Mouse (Mus musculus) megakaryocyte-erythroid progenitor cell, adult 5-6 weeks (primary cell): ENCODE measurements around the gene Ogdh. TPM values are rescaled to one million over a fixed set of nuclear protein-coding genes. Genes with fewer than 3 reads are reported as not detected.

Experiments
- ATAC-seq: replicated peaks from 2 replicates; pipeline ENCODE4 v1.8.0; 2016; ENCODE audit warnings: mild to moderate bottlenecking, inconsistent platforms; ENCODE audit not compliant: severe bottlenecking, poor library complexity, low FRiP score, low TSS enrichment
- total RNA-seq, 2 experiments: library from RNA; stranded (forward) in 1 of 2; stranded (reverse) in 1 of 2; fragments of 200-1000, 215-1000 nt in 1 of 2; fragments of >200 nt in 1 of 2; fragmentation: Nextera tagmentation in 1 of 2; gene quantifications; 2 replicates each; pipeline ENCODE4 v1.2.3; 2014 to 2017

The Ogdh gene
- total RNA-seq, 2 experiments from 2014 or later, result 91.2 to 125 TPM

GRCm38 (mm10) chr11:6292988-6293349, 1.5 kb downstream of the Ogdh start:
- no peak for ATAC-seq

- no peak for ATAC-seq
These were observed 2.2 kb downstream of the Ogdh start for GRCm38 (mm10) chr11:6293601-6294000.

DNA sequence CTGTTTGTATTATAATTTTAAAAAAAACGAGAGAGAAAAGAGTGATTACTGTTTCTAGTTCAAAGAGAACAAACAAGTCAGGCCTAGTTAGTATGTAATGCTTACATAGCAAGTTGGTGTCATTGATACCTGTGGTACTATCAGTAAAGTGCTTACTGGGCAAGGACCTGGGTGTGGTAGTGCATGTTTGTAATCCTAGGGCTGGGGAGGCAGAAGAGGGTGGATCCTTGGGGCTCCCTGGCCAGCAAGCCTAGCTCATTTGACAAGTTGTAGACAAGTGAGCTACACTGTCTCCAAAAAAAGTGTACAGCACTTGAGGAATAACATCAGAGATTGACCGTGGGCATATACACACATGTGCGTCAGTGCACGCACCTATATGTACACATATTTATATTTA, 3.2 kb downstream of the Ogdh start:
- 0 out of 2 replicates have a peak, but pooled peaks have one; percentile 19 for ATAC-seq

DNA sequence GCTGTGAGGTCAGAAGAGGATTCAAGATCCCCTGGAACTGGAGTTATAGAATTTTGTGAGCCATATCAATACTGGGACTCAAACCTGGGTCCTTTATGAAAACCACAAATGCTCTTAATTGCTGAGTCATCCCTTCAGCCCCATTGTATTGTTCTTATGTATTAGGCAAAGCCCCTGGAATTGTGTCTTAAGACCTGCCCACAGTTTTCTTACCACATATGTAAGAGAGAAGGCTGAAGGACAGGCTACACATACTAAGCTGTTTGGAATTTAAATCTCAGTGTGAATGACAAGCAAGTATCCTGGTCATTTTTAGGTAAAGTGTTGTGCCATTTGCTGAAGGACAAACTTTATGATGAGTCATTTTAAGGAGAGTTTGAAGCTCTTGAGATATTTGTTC, 4.6 kb downstream of the Ogdh start:
- ATAC-seq, result no peak

DNA sequence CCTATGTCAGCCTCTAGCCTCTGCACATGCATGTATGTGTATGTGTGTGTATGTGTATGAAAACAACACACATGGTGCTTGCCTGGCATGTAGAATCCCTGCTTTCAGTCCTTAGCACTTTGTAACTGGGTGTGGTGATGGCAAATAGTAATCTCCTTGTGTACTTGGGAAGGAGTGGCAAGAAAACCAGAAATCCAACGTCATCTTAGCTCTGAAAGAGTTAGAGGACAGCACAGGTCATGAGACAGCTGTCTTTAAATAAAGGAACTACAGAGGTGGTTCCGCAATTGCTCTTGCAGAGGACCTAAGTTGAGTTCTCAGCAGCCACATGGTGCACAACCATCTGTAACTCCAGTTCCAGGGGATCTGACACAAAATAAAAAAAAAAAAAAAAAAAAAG, 8.0 kb downstream of the Ogdh start:
- no peak for ATAC-seq

DNA sequence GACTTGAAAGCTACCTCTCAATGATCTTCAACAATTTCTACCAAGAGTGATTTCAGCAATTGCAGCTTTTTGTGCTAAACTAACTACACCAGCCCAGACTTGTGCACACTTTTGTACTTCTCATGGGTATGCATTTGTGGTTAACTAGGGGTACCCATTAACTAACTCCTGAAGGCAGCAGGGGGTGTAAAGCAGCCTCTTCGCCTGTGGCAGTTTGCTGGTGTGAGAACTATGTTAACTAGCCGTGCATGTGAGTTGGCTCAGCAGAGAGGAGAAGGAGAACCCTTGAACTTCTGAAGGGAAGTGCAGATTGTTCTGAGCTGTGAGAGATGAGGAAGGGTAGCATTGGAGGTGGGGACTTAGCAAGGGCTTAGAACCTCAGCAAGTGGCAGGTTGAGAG, 11.4 kb downstream of the Ogdh start:
- no peak for ATAC-seq

GRCm38 (mm10) chr11:6305943-6306430, 14.6 kb downstream of the Ogdh start:
- ATAC-seq, result no peak

- no peak for ATAC-seq
These were observed 16.7 kb downstream of the Ogdh start for GRCm38 (mm10) chr11:6308181-6308580.

DNA sequence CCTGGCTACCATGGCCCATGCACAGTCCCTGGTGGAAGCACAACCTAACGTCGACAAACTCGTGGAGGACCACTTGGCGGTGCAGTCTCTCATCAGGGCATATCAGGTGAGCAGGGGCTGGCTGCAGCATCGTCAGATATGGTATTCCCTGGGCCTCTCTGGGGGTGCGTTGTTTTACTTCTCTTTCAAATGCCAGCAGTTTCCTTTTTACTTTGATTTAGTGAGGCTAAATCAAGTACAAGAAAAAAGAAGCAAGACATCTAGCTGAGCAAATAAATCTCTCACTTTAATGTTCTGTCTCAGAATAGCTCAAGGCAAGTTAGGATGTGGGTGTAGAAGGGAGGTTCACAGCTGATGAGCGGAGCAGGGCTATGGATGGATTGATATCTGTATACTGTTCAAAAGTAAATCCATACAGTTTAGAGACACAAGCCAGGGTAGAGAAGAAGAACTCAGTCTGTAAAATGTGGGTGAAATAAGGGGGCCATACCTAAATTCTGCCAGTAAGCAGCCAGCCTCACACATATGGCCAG, 22.5 kb downstream of the Ogdh start:
- no peak for ATAC-seq

DNA sequence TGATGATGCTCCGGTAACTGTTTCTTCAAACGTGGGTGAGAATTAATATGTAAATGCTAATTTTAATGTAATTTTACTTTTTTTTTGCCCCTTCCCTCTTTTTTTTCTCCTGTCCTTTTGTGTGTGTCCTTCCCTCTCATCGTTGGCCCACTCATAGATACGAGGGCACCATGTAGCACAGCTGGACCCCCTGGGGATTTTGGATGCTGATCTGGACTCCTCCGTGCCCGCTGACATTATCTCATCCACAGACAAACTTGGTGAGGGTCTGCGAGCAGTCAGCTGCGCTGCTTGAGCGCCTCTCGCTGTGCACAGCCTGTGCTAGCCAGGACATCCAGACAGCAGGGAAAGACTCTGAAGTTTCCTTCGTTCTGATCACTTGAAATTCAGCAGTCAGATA, 25.4 kb downstream of the Ogdh start:
- ATAC-seq, result no peak

- ATAC-seq, result no peak
These were observed 27.1 kb downstream of the Ogdh start for GRCm38 (mm10) chr11:6318559-6318958.

GRCm38 (mm10) chr11:6319374-6319773, 27.9 kb downstream of the Ogdh start:
- no peak for ATAC-seq

GRCm38 (mm10) chr11:6322086-6322485, 30.7 kb downstream of the Ogdh start:
- no peak for ATAC-seq

DNA sequence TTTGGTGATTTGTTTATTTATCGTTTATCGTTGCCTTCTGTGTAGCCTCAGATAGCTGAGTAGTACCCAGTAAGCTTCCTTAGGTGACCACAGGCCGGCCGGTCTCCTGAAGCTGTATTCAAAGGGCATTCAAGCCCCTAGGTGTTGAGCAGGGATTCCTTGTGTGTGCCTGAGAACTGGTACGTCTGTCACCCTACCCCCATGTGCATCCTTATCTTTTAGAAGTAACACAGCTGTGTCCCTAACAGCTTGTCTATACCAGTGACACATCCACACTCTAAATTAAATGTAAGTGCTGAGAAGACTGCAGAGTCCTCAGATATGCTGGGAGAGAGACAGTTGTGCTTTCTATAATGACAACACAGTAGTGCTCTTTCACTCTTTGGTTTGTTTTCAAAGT, 31.9 kb downstream of the Ogdh start:
- ATAC-seq, result peak; percentile 57; the same call in 1 of the 2 replicates

GRCm38 (mm10) chr11:6331256-6331655, 39.8 kb downstream of the Ogdh start:
- no peak for ATAC-seq

DNA sequence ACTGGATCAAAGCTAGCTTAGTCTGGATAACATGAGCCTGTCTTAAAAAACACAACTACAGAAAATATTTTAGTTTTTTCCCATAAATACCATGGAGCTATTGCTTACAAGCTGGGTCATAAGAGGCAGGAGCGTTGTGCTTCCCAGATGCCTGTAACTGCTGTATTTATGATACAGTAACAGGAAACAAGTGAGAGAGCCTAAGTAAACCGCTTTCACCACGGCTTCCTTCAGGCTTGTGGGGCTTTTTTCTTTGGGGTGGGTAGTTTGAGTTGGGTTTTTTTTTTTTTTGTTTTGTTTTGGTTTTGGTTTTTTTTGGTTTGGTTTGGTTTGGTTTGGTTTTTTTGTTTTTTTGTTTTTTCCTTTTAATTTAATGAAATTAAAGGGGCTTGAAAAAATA, 41.2 kb downstream of the Ogdh start:
- no peak for ATAC-seq

DNA sequence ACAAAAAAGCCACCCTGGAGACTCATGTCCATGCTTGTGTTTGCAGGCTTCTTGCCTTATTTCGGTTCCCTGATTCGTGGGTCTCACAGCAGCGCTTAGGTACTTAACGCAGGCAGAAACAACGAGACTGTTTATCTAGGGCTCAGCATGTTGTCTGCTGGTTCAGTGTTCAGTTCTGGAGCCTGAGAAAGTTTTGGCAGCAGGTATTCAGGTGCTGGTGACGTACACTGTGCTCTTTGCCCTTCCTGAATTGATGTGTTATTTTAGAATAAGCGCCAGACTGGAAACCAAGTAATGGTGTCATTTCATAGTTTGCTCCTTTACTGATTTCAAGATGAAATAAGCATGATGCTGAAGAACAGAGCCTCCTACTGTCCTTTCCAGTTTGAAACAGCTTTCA, 42.0 kb downstream of the Ogdh start:
- ATAC-seq, result no peak

DNA sequence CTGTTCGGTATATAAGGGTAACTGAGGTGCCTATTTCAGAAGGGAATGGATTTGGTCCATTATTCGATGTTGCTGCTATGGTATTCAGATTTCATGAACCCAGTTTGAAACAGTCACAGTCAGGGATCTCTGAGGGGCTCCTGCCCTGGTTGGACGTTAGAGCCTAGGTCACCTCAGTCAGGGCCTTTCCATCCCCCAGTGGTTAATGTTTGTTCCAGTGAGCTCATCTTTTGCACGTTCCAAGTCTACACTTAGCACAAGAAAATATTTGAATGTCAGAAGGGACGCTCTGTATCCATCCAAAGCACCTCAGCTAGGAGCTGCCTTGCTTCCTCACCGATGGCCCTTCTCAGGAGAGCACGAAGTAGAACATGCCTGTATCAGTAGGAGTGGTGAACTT, 43.9 kb downstream of the Ogdh start:
- ATAC-seq, result no peak

DNA sequence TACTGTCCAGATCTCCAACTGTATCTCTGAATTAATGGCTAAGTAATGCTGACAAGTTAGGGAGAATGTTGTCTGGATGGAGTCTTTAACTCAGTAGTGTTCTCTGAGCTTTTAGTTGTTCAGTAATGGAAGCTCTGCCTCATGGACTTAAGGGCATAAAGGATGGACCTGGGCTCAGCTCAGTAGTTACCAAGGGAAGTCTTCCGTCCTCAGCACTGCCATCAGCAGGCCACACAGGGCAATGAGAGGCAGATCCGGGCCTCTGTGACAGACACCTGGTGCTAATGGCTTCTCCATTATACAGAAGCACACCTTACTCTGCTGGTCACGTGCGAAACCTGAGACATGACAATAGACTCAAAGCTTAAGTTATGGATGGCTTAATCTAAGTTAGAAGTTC, 45.3 kb downstream of the Ogdh start:
- ATAC-seq, result no peak

DNA sequence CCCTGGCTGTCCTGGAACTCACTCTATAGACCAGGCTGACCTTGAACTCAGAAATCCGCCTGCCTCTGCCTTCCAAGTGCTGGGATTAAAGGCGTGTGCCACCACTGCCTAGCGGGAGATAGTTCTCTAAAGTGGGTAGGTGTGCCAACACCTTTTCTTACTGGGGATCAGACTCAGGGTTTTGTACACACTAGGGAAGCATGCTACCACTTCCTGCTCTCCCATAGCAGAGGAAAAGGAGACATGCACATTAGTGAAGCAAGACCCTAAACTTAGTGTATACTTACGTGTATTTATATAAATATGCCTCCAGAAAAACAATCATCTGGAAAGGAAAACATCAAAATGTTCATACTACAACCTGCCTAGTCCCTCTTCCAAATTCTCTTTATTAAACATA, 54.5 kb downstream of the Ogdh start:
- ATAC-seq, result no peak

GRCm38 (mm10) chr11:6346966-6347365, 55.5 kb downstream of the Ogdh start:
- ATAC-seq, result no peak

DNA sequence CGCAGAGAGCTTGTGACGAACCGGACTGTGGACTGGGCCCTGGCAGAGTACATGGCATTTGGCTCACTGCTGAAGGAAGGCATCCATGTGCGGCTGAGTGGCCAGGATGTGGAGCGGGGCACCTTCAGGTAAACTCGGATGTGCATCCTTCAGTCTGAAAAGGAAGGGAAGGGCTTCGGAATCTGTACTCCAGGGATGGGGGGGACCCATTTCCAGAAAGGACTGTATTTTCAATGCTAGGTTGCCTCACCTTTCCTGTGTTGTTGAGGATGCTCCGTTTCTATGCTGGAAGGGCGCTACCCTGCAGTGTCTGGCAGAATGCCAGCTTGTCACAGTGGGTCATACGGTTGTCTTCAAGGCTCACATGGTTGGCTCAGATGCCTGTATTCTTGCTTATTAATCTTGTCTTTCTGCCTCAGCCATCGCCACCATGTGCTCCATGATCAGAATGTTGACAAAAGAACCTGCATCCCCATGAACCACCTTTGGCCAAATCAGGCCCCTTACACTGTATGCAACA, 57.3 kb downstream of the Ogdh start:
- no peak for ATAC-seq
